Mouse (Mus musculus): ENCODE measurements around the gene Smpd1. TPM values are rescaled to one million over a fixed set of nuclear protein-coding genes. Genes with fewer than 3 reads are reported as not detected.

The Smpd1 gene
- polyA plus RNA-seq, 1 experiment, result 17.1 TPM

DNA sequence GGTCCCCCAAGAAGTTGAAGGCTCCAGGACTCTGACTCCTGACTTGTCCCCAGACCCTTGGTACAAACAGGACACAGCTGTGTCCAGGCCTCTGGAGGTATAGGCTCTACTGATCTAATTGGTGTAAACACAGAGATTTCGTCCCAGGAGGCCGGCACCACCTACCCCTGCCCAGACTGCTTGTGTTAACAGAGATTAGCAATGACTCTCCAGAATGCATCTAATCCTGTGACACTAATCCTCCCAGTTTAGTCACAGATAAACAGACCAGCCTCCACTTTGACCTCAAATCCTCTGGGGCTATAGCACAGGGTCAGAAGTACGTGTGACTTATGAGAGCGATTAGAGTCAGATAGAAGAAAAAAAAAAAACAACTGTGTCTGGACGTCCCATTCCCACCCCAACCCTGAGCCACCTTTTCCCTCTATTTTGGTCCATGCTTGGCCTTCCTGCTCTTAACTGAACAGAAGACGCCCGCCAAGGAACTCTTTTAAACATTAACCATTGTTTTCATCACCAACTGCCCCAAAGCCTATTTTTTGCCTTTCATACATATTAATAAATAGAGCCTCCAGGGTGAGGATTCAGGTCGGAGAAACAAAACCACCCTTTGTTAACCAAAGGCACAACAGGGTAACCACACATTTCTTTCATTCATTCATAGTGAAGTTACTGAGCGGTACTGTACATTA is 37.3 kb upstream of the Smpd1 start:
- no peaks in the 10 kb centered on the region for H3K9me3 ChIP-seq (replicated peaks; ENCODE audit: control insufficient read depth, insufficient read depth, low read length, poor library complexity, severe bottlenecking)
- H3K27me3 ChIP-seq (ENCODE audit: control insufficient read depth, insufficient read depth, low read length, poor library complexity, severe bottlenecking), result no peaks in the 10 kb centered on the region
- H3K4me3 ChIP-seq (ENCODE audit: low read depth, low read length), result no peak overlapping the region
- no peaks in the 10 kb centered on the region for H3K4me1 ChIP-seq (ENCODE audit: control insufficient read depth, insufficient read depth, low read length)
- H3K36me3 ChIP-seq (ENCODE audit: control insufficient read depth, insufficient read depth, low read length, poor library complexity, severe bottlenecking), result no peaks in the 10 kb centered on the region
- H3K27ac ChIP-seq (ENCODE audit: insufficient read depth, low read length), result no peak overlapping the region
- no peak for TF ChIP-seq EP300 (IDR thresholded peaks at IDR 0.05; ENCODE audit: insufficient read depth, low read depth, low read length)
- TF ChIP-seq POLR2A (IDR thresholded peaks at IDR 0.05; ENCODE audit: insufficient read depth, low read length), result no peak
- no peak for TF ChIP-seq CTCF (IDR thresholded peaks at IDR 0.05; ENCODE audit: low read depth, low read length)
- H3K9ac ChIP-seq (ENCODE audit: low read depth, poor library complexity, severe bottlenecking), result no peak overlapping the region

- Histone ChIP-seq H3K4me1 (ENCODE audit: control insufficient read depth, insufficient read depth, low read length) (no peaks in the 10 kb centered on the region), H3K27ac (ENCODE audit: insufficient read depth, low read length) (no peak overlapping the region), H3K9me3 (replicated peaks; ENCODE audit: control insufficient read depth, insufficient read depth, low read length, poor library complexity, severe bottlenecking) (no peaks in the 10 kb centered on the region), H3K27me3 (ENCODE audit: control insufficient read depth, insufficient read depth, low read length, poor library complexity, severe bottlenecking) (no peaks in the 10 kb centered on the region), H3K9ac (ENCODE audit: low read depth, poor library complexity, severe bottlenecking) (no peak overlapping the region), H3K4me3 (ENCODE audit: low read depth, low read length) (no peak overlapping the region), H3K36me3 (ENCODE audit: control insufficient read depth, insufficient read depth, low read length, poor library complexity, severe bottlenecking) (no peaks in the 10 kb centered on the region)
- no peak for TF ChIP-seq CTCF (IDR thresholded peaks at IDR 0.05; ENCODE audit: low read depth, low read length)
- TF ChIP-seq POLR2A (IDR thresholded peaks at IDR 0.05; ENCODE audit: insufficient read depth, low read length), result no peak
- no peak for TF ChIP-seq EP300 (IDR thresholded peaks at IDR 0.05; ENCODE audit: insufficient read depth, low read depth, low read length)
Measured at GRCm38 (mm10) chr7:105519336-105519735, 34.8 kb upstream of the Smpd1 start.

- Histone ChIP-seq H3K9ac (ENCODE audit: low read depth, poor library complexity, severe bottlenecking) (no peak overlapping the region), H3K27ac (ENCODE audit: insufficient read depth, low read length) (no peak overlapping the region), H3K4me1 (ENCODE audit: control insufficient read depth, insufficient read depth, low read length) (no peaks in the 10 kb centered on the region), H3K36me3 (ENCODE audit: control insufficient read depth, insufficient read depth, low read length, poor library complexity, severe bottlenecking) (no peaks in the 10 kb centered on the region), H3K4me3 (ENCODE audit: low read depth, low read length) (no peak overlapping the region), H3K9me3 (replicated peaks; ENCODE audit: control insufficient read depth, insufficient read depth, low read length, poor library complexity, severe bottlenecking) (no peaks in the 10 kb centered on the region), H3K27me3 (ENCODE audit: control insufficient read depth, insufficient read depth, low read length, poor library complexity, severe bottlenecking) (no peaks in the 10 kb centered on the region)
- TF ChIP-seq CTCF (IDR thresholded peaks at IDR 0.05; ENCODE audit: low read depth, low read length), result no peak
- TF ChIP-seq EP300 (IDR thresholded peaks at IDR 0.05; ENCODE audit: insufficient read depth, low read depth, low read length), result no peak
- TF ChIP-seq POLR2A (IDR thresholded peaks at IDR 0.05; ENCODE audit: insufficient read depth, low read length), result no peak
Measured at GRCm38 (mm10) chr7:105519771-105520170, 34.4 kb upstream of the Smpd1 start.

- TF ChIP-seq EP300 (IDR thresholded peaks at IDR 0.05; ENCODE audit: insufficient read depth, low read depth, low read length) (no peak), CTCF (IDR thresholded peaks at IDR 0.05; ENCODE audit: low read depth, low read length) (no peak), POLR2A (IDR thresholded peaks at IDR 0.05; ENCODE audit: insufficient read depth, low read length) (no peak)
- H3K4me1 ChIP-seq (ENCODE audit: control insufficient read depth, insufficient read depth, low read length), result no peaks in the 10 kb centered on the region
- H3K9me3 ChIP-seq (replicated peaks; ENCODE audit: control insufficient read depth, insufficient read depth, low read length, poor library complexity, severe bottlenecking), result no peaks in the 10 kb centered on the region
- H3K27ac ChIP-seq (ENCODE audit: insufficient read depth, low read length), result no peak overlapping the region
- no peak overlapping the region for H3K9ac ChIP-seq (ENCODE audit: low read depth, poor library complexity, severe bottlenecking)
- no peaks in the 10 kb centered on the region for H3K36me3 ChIP-seq (ENCODE audit: control insufficient read depth, insufficient read depth, low read length, poor library complexity, severe bottlenecking)
- no peaks in the 10 kb centered on the region for H3K27me3 ChIP-seq (ENCODE audit: control insufficient read depth, insufficient read depth, low read length, poor library complexity, severe bottlenecking)
- no peak overlapping the region for H3K4me3 ChIP-seq (ENCODE audit: low read depth, low read length)
Measured at GRCm38 (mm10) chr7:105520201-105520600, 34.0 kb upstream of the Smpd1 start.

- TF ChIP-seq EP300 (IDR thresholded peaks at IDR 0.05; ENCODE audit: insufficient read depth, low read depth, low read length) (no peak), CTCF (IDR thresholded peaks at IDR 0.05; ENCODE audit: low read depth, low read length) (no peak), POLR2A (IDR thresholded peaks at IDR 0.05; ENCODE audit: insufficient read depth, low read length) (no peak)
- H3K27ac ChIP-seq (ENCODE audit: insufficient read depth, low read length), result no peak overlapping the region
- H3K36me3 ChIP-seq (ENCODE audit: control insufficient read depth, insufficient read depth, low read length, poor library complexity, severe bottlenecking), result no peaks in the 10 kb centered on the region
- H3K4me3 ChIP-seq (ENCODE audit: low read depth, low read length), result no peak overlapping the region
- H3K4me1 ChIP-seq (ENCODE audit: control insufficient read depth, insufficient read depth, low read length), result no peaks in the 10 kb centered on the region
- H3K9me3 ChIP-seq (replicated peaks; ENCODE audit: control insufficient read depth, insufficient read depth, low read length, poor library complexity, severe bottlenecking), result no peaks in the 10 kb centered on the region
- H3K9ac ChIP-seq (ENCODE audit: low read depth, poor library complexity, severe bottlenecking), result no peak overlapping the region
- H3K27me3 ChIP-seq (ENCODE audit: control insufficient read depth, insufficient read depth, low read length, poor library complexity, severe bottlenecking), result no peaks in the 10 kb centered on the region
Measured at GRCm38 (mm10) chr7:105524222-105524621, 29.9 kb upstream of the Smpd1 start.

GRCm38 (mm10) chr7:105527306-105527937 is 26.7 kb upstream of the Smpd1 start:
- Histone ChIP-seq H3K36me3 (ENCODE audit: control insufficient read depth, insufficient read depth, low read length, poor library complexity, severe bottlenecking) (no peaks in the 10 kb centered on the region), H3K9ac (ENCODE audit: low read depth, poor library complexity, severe bottlenecking) (no peak overlapping the region), H3K27me3 (ENCODE audit: control insufficient read depth, insufficient read depth, low read length, poor library complexity, severe bottlenecking) (no peaks in the 10 kb centered on the region), H3K9me3 (replicated peaks; ENCODE audit: control insufficient read depth, insufficient read depth, low read length, poor library complexity, severe bottlenecking) (no peaks in the 10 kb centered on the region), H3K27ac (ENCODE audit: insufficient read depth, low read length) (no peak overlapping the region), H3K4me3 (ENCODE audit: low read depth, low read length) (no peak overlapping the region), H3K4me1 (ENCODE audit: control insufficient read depth, insufficient read depth, low read length) (no peaks in the 10 kb centered on the region)
- TF ChIP-seq EP300 (IDR thresholded peaks at IDR 0.05; ENCODE audit: insufficient read depth, low read depth, low read length), result no peak
- TF ChIP-seq CTCF (IDR thresholded peaks at IDR 0.05; ENCODE audit: low read depth, low read length), result peak; percentile 35

Data from ES-Bruce4 (cell line).